Mouse (Mus musculus): Measurements from ENCODE around the gene Lifr. TPM values are rescaled to one million over a fixed set of nuclear protein-coding genes. Genes with fewer than 3 reads are reported as not detected.
A peak's percentile ranks its signal among the peaks of the same experiment; 100 is the strongest.

The Lifr gene
- total RNA-seq, 4 experiments from 2014 or later, result 43.7 to 56.5 (median 52.1) TPM

DNA sequence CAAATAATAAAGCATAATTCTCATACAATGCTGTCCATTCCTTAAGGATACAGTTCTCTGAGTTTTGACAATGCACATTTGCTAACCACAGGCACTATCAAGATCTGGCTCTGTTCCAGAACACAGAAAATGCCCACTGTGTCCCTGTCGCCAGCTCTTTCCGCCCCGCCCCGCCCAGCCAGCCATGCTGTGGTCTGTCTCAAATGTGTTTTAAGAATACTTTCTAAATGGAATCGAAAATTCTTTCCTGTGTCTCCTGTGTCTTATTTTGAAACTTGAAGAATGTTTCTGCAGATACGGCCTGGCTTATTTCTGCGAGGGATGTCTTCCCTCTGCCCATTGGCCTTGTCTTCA, 64.3 kb downstream of the Lifr start:
- DNase-seq (ENCODE audit: low spot score in 2 of 2), result no peak

- no peak for DNase-seq (ENCODE audit: low spot score in 2 of 2)
Observed at GRCm38 (mm10) chr15:7157658-7158057, 67.2 kb downstream of the Lifr start.

DNA sequence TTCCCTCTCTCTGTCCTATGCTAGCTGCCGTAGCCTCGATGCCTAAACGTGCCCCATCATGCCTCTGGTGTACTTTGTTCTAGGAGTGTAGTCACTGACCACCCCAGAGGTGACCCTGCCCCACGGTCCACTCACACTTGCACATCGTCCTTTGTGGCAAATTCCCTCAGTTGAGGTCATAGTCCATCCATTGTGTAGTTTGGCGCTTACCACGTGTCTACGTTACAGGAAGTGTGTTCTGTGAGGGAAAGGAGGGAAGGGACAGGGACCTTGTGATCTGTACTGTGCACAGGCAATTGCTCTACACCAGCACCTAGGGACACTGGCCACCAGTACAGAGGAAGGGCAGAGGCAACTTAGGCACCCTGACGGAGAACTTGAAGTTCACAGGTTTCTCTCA, 69.5 kb downstream of the Lifr start:
- DNase-seq (ENCODE audit: low spot score in 2 of 2), result no peak

GRCm38 (mm10) chr15:7160321-7160720, 69.9 kb downstream of the Lifr start:
- no peak for DNase-seq (ENCODE audit: low spot score in 2 of 2)

DNA sequence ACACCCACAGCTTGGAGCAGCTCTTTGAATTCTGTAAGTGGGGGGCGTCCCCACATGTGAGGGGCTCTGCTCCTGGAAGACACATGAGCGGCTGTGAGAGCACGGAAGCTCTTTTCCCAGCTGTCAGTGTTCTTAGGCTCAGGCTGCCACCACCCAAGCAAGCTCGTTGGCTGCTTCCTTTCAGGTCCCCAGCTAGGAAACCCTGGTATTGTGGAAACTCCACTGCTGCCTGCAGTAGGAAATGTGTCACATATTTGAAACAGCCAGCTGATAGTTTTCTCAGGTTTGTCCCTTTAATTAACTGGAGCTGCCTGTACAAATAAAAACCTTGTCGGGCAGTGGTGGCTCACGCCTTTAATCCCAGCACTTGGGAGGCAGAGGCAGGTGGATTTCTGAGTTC, 73.4 kb downstream of the Lifr start:
- no peak for DNase-seq (ENCODE audit: low spot score in 2 of 2)

GRCm38 (mm10) chr15:7166735-7167134, 76.3 kb downstream of the Lifr start:
- no peak for DNase-seq (ENCODE audit: low spot score in 2 of 2)

DNA sequence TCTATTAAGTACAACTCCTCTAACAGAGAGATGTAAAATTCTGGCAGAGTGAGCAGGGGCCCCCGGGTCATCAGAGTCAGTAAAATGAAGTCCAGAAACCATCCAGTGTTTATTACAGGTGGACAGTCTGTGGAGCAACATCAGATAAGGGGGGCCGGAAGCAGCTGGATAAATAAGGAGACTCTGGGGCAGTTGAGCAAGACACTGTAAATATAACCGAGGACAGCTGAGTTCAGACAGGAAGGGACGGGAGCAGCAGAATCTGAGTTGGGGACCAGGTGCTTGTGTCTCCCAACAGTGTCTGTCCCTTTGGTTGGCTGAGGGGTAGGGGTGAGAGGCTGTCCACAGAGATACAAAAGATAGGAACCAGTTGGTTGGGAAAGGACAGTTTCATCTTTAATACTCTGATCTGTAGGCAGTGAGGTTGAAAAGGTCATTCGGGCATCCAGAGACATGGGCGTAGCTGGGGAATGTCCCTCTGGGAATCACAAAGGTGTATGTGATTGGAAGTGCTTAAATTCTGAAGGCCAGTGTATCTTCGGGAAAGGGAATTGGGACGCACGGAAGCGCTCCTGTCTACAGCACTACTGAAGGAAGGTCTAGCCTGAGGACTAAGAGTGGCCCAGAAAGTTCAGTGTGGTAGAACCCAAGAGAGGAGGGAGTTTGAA, 77.0 kb downstream of the Lifr start:
- no peak for DNase-seq (ENCODE audit: low spot score in 2 of 2)

DNA sequence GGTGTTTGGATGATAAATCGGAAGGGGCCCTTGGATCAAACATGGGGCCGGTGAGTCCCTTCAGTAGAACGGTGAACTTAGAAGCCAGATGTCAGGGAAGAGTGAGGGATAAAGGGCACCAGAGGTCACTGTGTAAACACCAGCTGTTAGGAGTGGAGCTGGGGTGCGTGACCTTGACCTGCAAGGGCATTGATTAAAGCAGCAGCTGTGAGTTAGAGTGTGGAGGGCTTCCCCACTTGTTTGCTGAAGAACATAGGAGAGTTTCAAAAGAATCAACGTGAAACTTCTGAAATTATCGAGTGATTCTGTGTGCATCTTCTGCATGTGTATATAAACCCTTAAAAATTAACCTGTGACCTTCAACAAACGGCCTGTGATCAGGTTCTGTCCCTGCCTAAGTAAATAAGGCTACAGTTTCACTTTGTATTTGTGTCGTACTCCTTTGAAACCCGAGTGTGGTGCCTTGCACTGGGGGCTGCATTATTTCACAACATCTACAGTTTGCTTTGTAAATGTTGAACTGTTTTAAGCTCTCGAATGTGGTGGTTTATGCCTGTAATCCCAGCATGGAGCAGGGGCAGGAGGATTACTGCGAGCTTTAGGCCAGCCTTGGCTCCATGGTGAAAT, 77.6 kb downstream of the Lifr start:
- DNase-seq (ENCODE audit: low spot score in 2 of 2), result no peak

DNA sequence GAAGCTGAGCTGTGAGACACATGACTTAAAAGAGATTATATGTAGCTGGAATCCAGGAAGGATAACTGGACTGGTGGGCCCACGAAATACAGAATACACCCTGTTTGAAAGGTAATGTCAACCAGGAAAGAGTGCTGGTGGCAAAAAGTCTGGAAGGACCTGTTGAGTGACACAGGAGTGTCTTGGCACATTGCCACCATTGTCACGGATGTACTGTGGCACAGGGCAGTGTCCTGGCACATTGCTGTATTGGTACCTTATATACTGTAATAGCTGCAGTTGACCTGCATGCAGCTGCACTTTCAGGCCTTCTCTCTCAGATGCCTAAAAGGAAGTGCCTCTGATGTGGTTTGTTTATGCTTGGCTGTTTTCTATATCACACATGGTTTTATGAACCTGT, 82.5 kb downstream of the Lifr start:
- DNase-seq (ENCODE audit: low spot score in 2 of 2), result no peak

DNA sequence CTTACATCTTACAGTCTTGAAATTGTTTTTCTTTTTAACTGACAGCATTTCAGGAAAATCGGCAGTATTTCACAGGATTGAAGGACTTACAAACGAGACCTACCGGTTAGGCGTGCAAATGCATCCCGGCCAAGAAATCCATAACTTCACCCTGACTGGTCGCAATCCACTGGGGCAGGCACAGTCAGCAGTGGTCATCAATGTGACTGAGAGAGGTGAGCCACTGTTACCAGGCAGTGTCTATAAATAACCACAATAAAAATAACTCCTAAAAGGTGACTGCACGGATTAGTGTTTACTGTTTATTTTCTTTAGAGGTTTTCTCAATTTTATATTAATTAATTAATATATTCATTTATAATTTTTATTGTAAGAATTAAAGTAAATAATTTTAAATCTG, 82.9 kb downstream of the Lifr start:
- no peak for DNase-seq (ENCODE audit: low spot score in 2 of 2)

- DNase-seq (ENCODE audit: low spot score in 2 of 2), result no peak
Observed at GRCm38 (mm10) chr15:7173776-7174175, 83.4 kb downstream of the Lifr start.

- no peak for DNase-seq (ENCODE audit: low spot score in 2 of 2)
Observed at GRCm38 (mm10) chr15:7180576-7180975, 90.2 kb downstream of the Lifr start.

DNA sequence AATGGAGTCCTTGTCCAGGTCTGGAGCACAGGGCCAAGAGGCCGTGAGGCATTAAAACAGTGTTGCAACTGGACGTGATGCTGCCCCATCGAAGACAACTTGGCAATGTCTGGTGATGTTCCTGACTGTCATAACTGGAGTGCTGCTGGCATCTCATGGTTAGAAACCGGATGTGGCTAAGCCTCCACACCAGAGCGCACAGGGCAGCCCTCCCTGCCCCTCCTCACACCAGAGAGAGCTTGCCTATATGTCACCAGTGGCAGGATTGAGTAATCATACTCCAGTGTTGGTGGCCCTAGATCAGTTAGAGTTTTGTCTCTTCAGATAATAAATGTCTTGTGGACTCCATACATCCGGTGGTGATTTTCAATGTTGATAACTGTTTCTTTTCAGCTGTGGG, 97.3 kb downstream of the Lifr start:
- DNase-seq (ENCODE audit: low spot score in 2 of 2), result no peak

DNA sequence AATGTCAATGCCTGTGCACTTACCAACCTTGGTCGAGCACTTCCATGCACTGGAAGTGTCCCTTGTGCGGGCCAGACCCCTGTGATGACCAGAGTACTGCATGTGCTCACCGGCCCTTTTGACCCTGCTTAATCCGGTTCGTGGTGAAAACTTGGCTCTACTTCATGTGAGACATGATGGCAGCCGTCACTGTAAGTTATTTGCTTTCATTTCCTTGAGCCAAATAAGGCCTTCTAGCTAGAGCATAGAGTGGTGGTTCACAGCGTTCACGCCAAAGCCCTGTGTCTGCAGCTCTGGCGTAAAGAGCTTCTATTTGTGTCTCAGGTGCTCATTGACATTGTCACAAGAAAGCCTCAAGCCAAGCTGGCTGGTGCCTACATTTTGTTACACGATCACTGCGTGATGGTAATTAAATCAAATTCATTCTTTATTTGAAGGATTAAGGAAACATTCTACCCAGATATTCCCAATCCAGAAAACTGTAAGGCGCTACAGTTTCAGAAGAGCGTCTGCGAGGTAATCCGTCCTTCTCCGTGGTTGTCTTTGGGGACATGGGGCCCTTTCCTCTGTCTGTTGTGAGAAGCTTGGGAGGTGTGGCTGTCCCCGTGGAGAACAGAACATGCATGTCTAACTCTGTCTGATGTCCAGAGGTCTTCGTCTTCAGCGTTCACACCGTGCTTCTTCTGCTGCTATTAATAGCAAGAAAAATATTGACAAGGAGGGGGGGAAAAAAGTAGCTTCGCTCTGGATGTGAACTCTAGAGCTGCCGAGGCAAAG, 99.5 kb downstream of the Lifr start:
- no peak for DNase-seq (ENCODE audit: low spot score in 2 of 2)

DNA sequence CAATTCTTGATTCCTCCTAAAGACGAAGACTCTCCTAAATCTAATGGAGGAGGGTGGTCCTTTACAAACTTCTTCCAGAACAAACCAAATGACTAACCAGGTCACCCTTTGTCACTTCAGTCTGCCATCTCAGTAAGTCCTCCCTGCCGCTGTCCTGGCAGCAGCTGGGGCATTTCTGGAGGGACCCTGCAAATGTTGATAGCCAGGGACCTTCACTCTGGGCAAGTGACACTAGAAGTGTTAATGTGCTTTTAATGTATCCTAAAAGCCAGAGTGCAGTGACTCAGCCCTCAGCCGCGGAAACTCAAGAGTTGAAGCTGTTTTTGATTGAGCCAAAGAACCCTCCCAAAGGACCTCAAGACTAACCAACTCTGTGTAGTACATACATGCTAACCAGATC, 100.7 kb downstream of the Lifr start:
- DNase-seq (ENCODE audit: low spot score in 2 of 2), result no peak

- no peak for DNase-seq (ENCODE audit: low spot score in 2 of 2)
Observed at GRCm38 (mm10) chr15:7192582-7192981, 102.2 kb downstream of the Lifr start.

DNA sequence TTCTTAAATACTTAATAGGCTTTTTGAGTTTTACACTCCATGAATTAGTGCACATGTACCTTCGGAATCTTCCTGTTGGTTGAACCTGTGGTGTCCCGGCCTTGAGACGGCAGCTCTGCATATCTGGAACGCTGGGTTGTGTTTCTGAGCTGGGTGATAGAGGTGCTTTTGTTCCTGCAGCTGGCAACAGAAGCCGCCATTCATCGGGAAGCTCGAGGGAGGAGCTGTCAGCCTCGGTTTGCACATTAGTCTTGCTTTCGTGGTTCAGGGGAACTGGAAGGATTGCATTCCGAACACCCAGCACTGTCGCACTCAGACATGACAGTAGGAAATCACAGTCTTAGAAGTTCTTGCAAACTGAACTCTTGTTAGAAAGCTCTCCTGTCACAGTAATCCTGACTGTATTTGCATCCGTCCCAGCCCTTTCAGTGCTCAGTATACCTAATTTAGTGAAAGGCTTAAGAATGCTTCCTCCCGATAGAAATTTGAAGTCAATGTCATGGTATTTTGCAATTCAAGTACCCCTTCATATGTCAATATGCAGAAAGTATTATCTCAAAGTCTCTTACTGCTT, 103.8 kb downstream of the Lifr start:
- DNase-seq (ENCODE audit: low spot score in 2 of 2), result peak; percentile 43 to 48

DNA sequence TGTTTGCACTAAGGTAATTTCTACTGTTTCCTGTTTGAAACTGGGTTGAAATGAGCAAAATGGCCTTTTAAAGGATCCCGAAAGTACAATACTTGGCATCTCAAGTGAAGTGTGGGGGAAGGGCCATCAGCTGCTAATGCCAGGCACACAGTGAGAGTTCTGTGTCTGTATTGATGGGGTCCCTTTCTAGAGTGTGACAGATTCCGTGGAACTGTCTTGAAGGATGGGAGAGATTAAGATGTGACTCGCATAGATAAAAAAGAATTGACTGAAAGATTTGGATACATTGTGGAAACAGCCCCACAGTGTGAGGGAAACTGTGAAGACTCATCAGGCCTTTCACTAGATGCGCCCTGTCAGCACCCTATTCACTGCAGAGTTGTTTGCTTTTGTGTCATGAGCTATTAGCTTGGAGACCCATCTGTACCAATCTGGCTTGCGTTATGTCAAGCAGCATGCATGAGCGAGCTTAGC, 104.4 kb downstream of the Lifr start:
- no peak for DNase-seq (ENCODE audit: low spot score in 2 of 2)

GRCm38 (mm10) chr15:7197652-7198445, 107.4 kb downstream of the Lifr start:
- DNase-seq (ENCODE audit: low spot score in 2 of 2), result no peak

- peak; percentile 33 to 44 for DNase-seq (ENCODE audit: low spot score in 2 of 2)
Observed at GRCm38 (mm10) chr15:7198816-7199215, 108.4 kb downstream of the Lifr start.

- DNase-seq (ENCODE audit: low spot score in 2 of 2), result no peak
Observed at GRCm38 (mm10) chr15:7200286-7200685, 109.9 kb downstream of the Lifr start.
